Mouse (Mus musculus) layer of hippocampus, postnatal 10 days (tissue): ENCODE results near the gene Actl7a. TPM values are rescaled to one million over a fixed set of nuclear protein-coding genes. Genes with fewer than 3 reads are reported as not detected.

Source experiments
- DNase-seq, 2 experiments: peaks; one replicate each; pipeline ENCODE4 v3.0.0; 2021; ENCODE audit warnings: low spot score in 2 of 2
- long read RNA-seq: library from polyadenylated mRNA; stranded (forward); transcript quantifications from one replicate; pipeline ENCODE4 v2.0.0, GENCODE M21; 2023
- total RNA-seq, 2 experiments: library from RNA; stranded (reverse); gene quantifications; 2 replicates each; pipeline ENCODE4 v1.2.3; 2021

Actl7a gene
- total RNA-seq: not detected
- long read RNA-seq: 0 reads

GRCm38 (mm10) chr4:56743363-56744195 is at the start of gene Actl7a:
Actl7a (plus strand) TSS chr4:56743413.
- no peak for DNase-seq

- DNase-seq: no peak
Observed at GRCm38 (mm10) chr4:56696401-56696800, 46.8 kb upstream of the Actl7a start.

GRCm38 (mm10) chr4:56698671-56699070 is 44.5 kb upstream of the Actl7a start:
- DNase-seq: no peak

GRCm38 (mm10) chr4:56702234-56702633 is 41.0 kb upstream of the Actl7a start:
- no peak for DNase-seq

GRCm38 (mm10) chr4:56713155-56713554 is 30.1 kb upstream of the Actl7a start:
- DNase-seq: no peak

GRCm38 (mm10) chr4:56716801-56717200 is 26.4 kb upstream of the Actl7a start:
- DNase-seq: no peak

- DNase-seq: no peak
Observed at GRCm38 (mm10) chr4:56717932-56718331, 25.3 kb upstream of the Actl7a start.

GRCm38 (mm10) chr4:56718573-56719442 is 24.4 kb upstream of the Actl7a start:
- no peak for DNase-seq

- no peak for DNase-seq
Observed at GRCm38 (mm10) chr4:56719456-56719855, 23.8 kb upstream of the Actl7a start.

GRCm38 (mm10) chr4:56720403-56720802 is 22.8 kb upstream of the Actl7a start:
- no peak for DNase-seq

GRCm38 (mm10) chr4:56721469-56721868 is 21.7 kb upstream of the Actl7a start:
- DNase-seq: peak; percentile 41 to 52

GRCm38 (mm10) chr4:56722346-56722745 is 20.9 kb upstream of the Actl7a start:
- DNase-seq: no peak

GRCm38 (mm10) chr4:56723237-56723636 is 20.0 kb upstream of the Actl7a start:
- no peak for DNase-seq

GRCm38 (mm10) chr4:56725839-56726238 is 17.4 kb upstream of the Actl7a start:
- DNase-seq: no peak

- DNase-seq: no peak
Observed at GRCm38 (mm10) chr4:56740020-56740485, 3.2 kb upstream of the Actl7a start, which contains the start of gene Gm26657. Gm26657 (plus strand) TSS chr4:56740070.

- DNase-seq: no peak
Observed at GRCm38 (mm10) chr4:56740611-56741010, 2.6 kb upstream of the Actl7a start.

GRCm38 (mm10) chr4:56741041-56741493 is 2.1 kb upstream of the Actl7a start, which contains the start of gene Actl7b:
Actl7b (minus strand) TSS chr4:56741443.
- DNase-seq: no peak

- no peak for DNase-seq
Observed at GRCm38 (mm10) chr4:56742698-56743097, 515 bp upstream of the Actl7a start.

- DNase-seq: no peak
Observed at GRCm38 (mm10) chr4:56746345-56746744, 3.1 kb downstream of the Actl7a start.

GRCm38 (mm10) chr4:56747456-56747855 is 4.2 kb downstream of the Actl7a start:
- DNase-seq: no peak

- no peak for DNase-seq
Observed at GRCm38 (mm10) chr4:56756021-56756420, 12.8 kb downstream of the Actl7a start.
